Mouse (Mus musculus): ENCODE measurements around the gene Htatip2. TPM values are rescaled to one million over a fixed set of nuclear protein-coding genes. Genes with fewer than 3 reads are reported as not detected.

Htatip2 gene
- polyA plus RNA-seq, 1 experiment, result 14.6 TPM

DNA sequence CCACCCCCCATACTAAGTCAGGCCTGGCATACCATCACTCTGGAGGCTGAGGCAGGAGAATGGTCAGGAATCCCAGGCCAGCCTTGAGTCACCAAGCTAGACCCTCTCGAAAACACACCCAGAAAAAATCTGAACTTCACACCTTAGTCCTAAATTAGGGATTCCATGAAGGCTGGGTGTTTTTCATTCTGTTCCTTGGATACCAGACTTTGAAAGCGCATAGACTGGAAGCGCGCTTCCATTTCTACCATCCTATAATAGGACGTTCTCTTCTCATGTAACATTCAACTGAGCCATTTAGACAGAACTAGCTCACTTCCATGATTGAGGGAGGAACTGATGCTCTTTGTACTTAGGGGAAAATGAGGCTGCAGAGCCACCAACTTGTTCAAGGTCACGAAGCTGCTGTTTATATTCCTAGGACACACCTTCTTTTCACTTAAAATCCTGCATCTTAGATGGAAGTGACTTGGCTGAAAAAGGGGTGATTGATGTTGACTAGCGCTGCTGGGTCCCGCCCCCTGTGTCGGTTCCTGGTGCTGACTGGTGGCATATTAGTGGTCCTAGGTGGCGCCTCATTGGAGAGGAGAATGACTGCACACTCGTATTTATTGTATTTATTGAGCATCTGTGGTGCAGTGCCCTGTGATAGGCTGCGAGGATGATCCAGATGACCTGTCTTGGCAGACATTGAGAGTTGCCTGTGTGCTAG lies 20.1 kb downstream of the Htatip2 start:
- H3K27ac ChIP-seq (ENCODE audit: insufficient read depth, low read length), result peak overlapping the region; percentile 2; the same call in 1 of the 2 replicates
- peak overlapping the region; percentile 78 for H3K9ac ChIP-seq (ENCODE audit: low read depth, poor library complexity, severe bottlenecking)
- H3K4me3 ChIP-seq (ENCODE audit: low read depth, low read length), result peak overlapping the region; percentile 45
- peaks cover 31% of the 10 kb centered on the region for H3K36me3 ChIP-seq (ENCODE audit: control insufficient read depth, insufficient read depth, low read length, poor library complexity, severe bottlenecking)
- no peaks in the 10 kb centered on the region for H3K27me3 ChIP-seq (ENCODE audit: control insufficient read depth, insufficient read depth, low read length, poor library complexity, severe bottlenecking)
- H3K4me1 ChIP-seq (ENCODE audit: control insufficient read depth, insufficient read depth, low read length), result peaks cover 3% of the 10 kb centered on the region
- H3K9me3 ChIP-seq (replicated peaks; ENCODE audit: control insufficient read depth, insufficient read depth, low read length, poor library complexity, severe bottlenecking), result no peaks in the 10 kb centered on the region
- no peak for TF ChIP-seq EP300 (IDR thresholded peaks at IDR 0.05; ENCODE audit: insufficient read depth, low read depth, low read length)
- TF ChIP-seq CTCF (IDR thresholded peaks at IDR 0.05; ENCODE audit: low read depth, low read length), result no peak

DNA sequence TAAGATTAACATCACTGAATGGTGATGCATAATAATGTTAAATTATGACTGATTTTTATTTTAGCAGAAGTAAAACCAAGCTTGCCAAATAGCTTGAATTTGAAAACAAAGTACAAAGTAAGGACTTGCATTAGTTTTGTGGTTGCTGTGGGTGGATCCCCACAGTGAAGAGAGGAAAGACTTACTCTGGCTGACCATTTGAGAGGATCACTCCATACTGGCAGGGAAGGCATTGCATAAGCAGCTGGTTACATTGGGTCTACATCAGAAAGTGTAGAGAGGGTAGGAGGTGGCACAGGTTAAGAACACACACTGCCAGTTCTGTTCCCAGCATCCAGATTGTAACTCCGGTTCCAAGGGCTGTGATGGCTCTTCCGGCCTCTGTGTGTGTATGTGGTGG lies 24.1 kb downstream of the Htatip2 start:
- Histone ChIP-seq H3K9me3 (replicated peaks; ENCODE audit: control insufficient read depth, insufficient read depth, low read length, poor library complexity, severe bottlenecking) (no peaks in the 10 kb centered on the region), H3K27ac (ENCODE audit: insufficient read depth, low read length) (no peak overlapping the region), H3K36me3 (ENCODE audit: control insufficient read depth, insufficient read depth, low read length, poor library complexity, severe bottlenecking) (peaks cover 48% of the 10 kb centered on the region), H3K4me1 (ENCODE audit: control insufficient read depth, insufficient read depth, low read length) (no peaks in the 10 kb centered on the region), H3K9ac (ENCODE audit: low read depth, poor library complexity, severe bottlenecking) (no peak overlapping the region), H3K27me3 (ENCODE audit: control insufficient read depth, insufficient read depth, low read length, poor library complexity, severe bottlenecking) (no peaks in the 10 kb centered on the region), H3K4me3 (ENCODE audit: low read depth, low read length) (no peak overlapping the region)
- no peak for TF ChIP-seq POLR2A (IDR thresholded peaks at IDR 0.05; ENCODE audit: insufficient read depth, low read length)
- TF ChIP-seq EP300 (IDR thresholded peaks at IDR 0.05; ENCODE audit: insufficient read depth, low read depth, low read length), result no peak
- TF ChIP-seq CTCF (IDR thresholded peaks at IDR 0.05; ENCODE audit: low read depth, low read length), result no peak

DNA sequence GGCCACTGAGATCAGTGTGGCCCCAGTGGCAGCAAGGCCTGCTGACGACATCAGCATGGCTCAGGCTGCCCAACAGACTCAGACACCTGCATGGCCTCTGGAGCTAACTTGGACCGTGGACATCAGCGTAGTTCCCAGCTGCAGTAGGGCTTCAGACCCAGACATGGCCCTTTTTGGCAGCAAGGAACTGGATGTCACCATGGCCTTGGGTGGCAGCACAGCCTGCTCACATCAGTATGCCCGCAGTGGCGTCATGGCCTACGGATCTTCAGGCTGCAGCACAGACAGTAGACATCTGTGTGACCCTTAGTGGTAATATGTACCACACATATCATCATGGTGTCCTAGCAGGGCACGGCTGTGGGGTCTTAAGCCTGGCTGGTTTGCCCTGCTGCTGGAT lies 26.2 kb downstream of the Htatip2 start:
- Histone ChIP-seq H3K4me3 (ENCODE audit: low read depth, low read length) (no peak overlapping the region), H3K9me3 (replicated peaks; ENCODE audit: control insufficient read depth, insufficient read depth, low read length, poor library complexity, severe bottlenecking) (no peaks in the 10 kb centered on the region), H3K27me3 (ENCODE audit: control insufficient read depth, insufficient read depth, low read length, poor library complexity, severe bottlenecking) (no peaks in the 10 kb centered on the region), H3K36me3 (ENCODE audit: control insufficient read depth, insufficient read depth, low read length, poor library complexity, severe bottlenecking) (peaks cover 61% of the 10 kb centered on the region), H3K9ac (ENCODE audit: low read depth, poor library complexity, severe bottlenecking) (no peak overlapping the region), H3K27ac (ENCODE audit: insufficient read depth, low read length) (no peak overlapping the region), H3K4me1 (ENCODE audit: control insufficient read depth, insufficient read depth, low read length) (no peaks in the 10 kb centered on the region)
- no peak for TF ChIP-seq CTCF (IDR thresholded peaks at IDR 0.05; ENCODE audit: low read depth, low read length)
- no peak for TF ChIP-seq POLR2A (IDR thresholded peaks at IDR 0.05; ENCODE audit: insufficient read depth, low read length)
- no peak for TF ChIP-seq EP300 (IDR thresholded peaks at IDR 0.05; ENCODE audit: insufficient read depth, low read depth, low read length)

DNA sequence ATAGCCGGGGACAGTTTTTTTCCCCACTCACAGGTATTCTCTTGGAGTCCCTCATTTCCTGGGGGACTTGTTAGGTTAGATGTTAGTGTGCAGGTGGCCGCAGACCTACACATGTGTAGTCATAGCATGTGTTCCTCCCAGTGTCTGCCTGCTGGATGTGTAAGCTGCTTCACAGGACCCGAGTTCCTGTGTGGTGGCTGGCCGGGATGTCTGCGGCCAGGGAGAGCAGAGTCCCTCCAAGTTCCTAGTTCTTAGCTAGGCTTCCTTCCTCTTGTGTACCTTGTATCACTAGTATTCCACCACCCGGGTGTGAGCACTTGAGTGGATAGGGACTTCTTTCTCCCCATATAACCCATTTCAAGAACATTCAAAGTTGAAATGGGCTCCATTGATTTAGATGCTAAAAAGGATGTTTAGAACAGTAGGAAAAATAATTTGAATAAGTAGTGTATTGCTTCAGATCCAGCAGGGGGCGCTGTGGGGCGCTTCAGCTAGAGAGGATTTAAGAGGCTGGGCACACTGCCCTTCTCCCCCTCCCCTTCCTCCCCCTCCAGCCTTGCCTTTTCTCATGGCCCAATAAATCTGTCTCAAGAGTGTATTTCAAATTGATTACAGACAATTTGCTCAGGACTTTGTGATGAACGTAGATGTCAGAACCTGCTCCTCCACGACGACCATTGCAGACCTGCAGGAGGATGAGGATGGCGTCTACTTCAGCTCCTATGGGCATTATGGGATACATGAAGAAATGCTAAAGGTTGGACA lies 27.9 kb downstream of the Htatip2 start:
- Histone ChIP-seq H3K36me3 (ENCODE audit: control insufficient read depth, insufficient read depth, low read length, poor library complexity, severe bottlenecking) (peaks cover 60% of the 10 kb centered on the region), H3K9me3 (replicated peaks; ENCODE audit: control insufficient read depth, insufficient read depth, low read length, poor library complexity, severe bottlenecking) (no peaks in the 10 kb centered on the region), H3K27me3 (ENCODE audit: control insufficient read depth, insufficient read depth, low read length, poor library complexity, severe bottlenecking) (no peaks in the 10 kb centered on the region), H3K27ac (ENCODE audit: insufficient read depth, low read length) (no peak overlapping the region), H3K9ac (ENCODE audit: low read depth, poor library complexity, severe bottlenecking) (no peak overlapping the region), H3K4me1 (ENCODE audit: control insufficient read depth, insufficient read depth, low read length) (no peaks in the 10 kb centered on the region), H3K4me3 (ENCODE audit: low read depth, low read length) (no peak overlapping the region)
- TF ChIP-seq POLR2A (IDR thresholded peaks at IDR 0.05; ENCODE audit: insufficient read depth, low read length), result no peak
- peak; percentile 62 for TF ChIP-seq CTCF (IDR thresholded peaks at IDR 0.05; ENCODE audit: low read depth, low read length)

GRCm38 (mm10) chr7:49787383-49787645 lies 28.4 kb downstream of the Htatip2 start:
- TF ChIP-seq POLR2A (IDR thresholded peaks at IDR 0.05; ENCODE audit: insufficient read depth, low read length) (no peak), CTCF (IDR thresholded peaks at IDR 0.05; ENCODE audit: low read depth, low read length) (no peak), EP300 (IDR thresholded peaks at IDR 0.05; ENCODE audit: insufficient read depth, low read depth, low read length) (no peak)
- Histone ChIP-seq H3K27me3 (ENCODE audit: control insufficient read depth, insufficient read depth, low read length, poor library complexity, severe bottlenecking) (no peaks in the 10 kb centered on the region), H3K4me3 (ENCODE audit: low read depth, low read length) (no peak overlapping the region), H3K9ac (ENCODE audit: low read depth, poor library complexity, severe bottlenecking) (no peak overlapping the region), H3K27ac (ENCODE audit: insufficient read depth, low read length) (no peak overlapping the region), H3K36me3 (ENCODE audit: control insufficient read depth, insufficient read depth, low read length, poor library complexity, severe bottlenecking) (peaks cover 58% of the 10 kb centered on the region), H3K4me1 (ENCODE audit: control insufficient read depth, insufficient read depth, low read length) (no peaks in the 10 kb centered on the region), H3K9me3 (replicated peaks; ENCODE audit: control insufficient read depth, insufficient read depth, low read length, poor library complexity, severe bottlenecking) (no peaks in the 10 kb centered on the region)

DNA sequence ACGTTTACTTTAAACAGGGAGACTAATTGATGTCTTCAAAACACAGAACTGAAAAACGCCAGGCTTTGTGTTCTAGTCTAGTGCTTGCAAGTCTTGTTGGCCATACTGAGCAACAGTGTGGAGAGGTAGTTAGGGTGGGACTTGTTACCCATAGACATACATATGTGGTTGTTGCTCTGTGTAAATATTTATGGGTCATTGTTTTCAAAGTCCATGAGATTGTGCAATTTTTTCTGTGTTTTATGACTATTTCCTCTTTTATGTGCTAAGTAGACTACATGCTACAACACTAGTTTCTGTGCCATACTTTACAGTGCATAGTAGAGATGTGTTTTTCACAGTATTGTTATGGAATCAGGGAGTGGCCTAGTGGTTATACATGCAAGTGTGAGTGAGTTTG lies 35.4 kb downstream of the Htatip2 start:
- H3K9me3 ChIP-seq (replicated peaks; ENCODE audit: control insufficient read depth, insufficient read depth, low read length, poor library complexity, severe bottlenecking), result no peaks in the 10 kb centered on the region
- H3K4me3 ChIP-seq (ENCODE audit: low read depth, low read length), result no peak overlapping the region
- TF ChIP-seq EP300 (IDR thresholded peaks at IDR 0.05; ENCODE audit: insufficient read depth, low read depth, low read length) (no peak), POLR2A (IDR thresholded peaks at IDR 0.05; ENCODE audit: insufficient read depth, low read length) (no peak), CTCF (IDR thresholded peaks at IDR 0.05; ENCODE audit: low read depth, low read length) (no peak)
- H3K4me1 ChIP-seq (ENCODE audit: control insufficient read depth, insufficient read depth, low read length), result no peaks in the 10 kb centered on the region
- no peak overlapping the region for H3K9ac ChIP-seq (ENCODE audit: low read depth, poor library complexity, severe bottlenecking)
- peaks cover 64% of the 10 kb centered on the region for H3K36me3 ChIP-seq (ENCODE audit: control insufficient read depth, insufficient read depth, low read length, poor library complexity, severe bottlenecking)
- H3K27ac ChIP-seq (ENCODE audit: insufficient read depth, low read length), result no peak overlapping the region
- H3K27me3 ChIP-seq (ENCODE audit: control insufficient read depth, insufficient read depth, low read length, poor library complexity, severe bottlenecking), result no peaks in the 10 kb centered on the region

Measured in ES-Bruce4 (cell line).